Mouse (Mus musculus): Measurements from ENCODE around the gene Glrx5. TPM values are rescaled to one million over a fixed set of nuclear protein-coding genes. Genes with fewer than 3 reads are reported as not detected.
A peak's percentile ranks its signal among the peaks of the same experiment; 100 is the strongest.

The Glrx5 gene
- polyA plus RNA-seq, 1 experiment from 2014 or later: 424 TPM

GRCm38 (mm10) chr12:105048301-105048863, 15.9 kb downstream of the Glrx5 start:
- H3K27me3 ChIP-seq (ENCODE audit: control insufficient read depth, insufficient read depth, low read depth, low read length): no peaks in the 10 kb centered on the region
- H3K4me3 ChIP-seq (ENCODE audit: low read depth, low read length): no peak overlapping the region
- H3K4me2 ChIP-seq (ENCODE audit: low read depth, low read length): no peak overlapping the region
- 71% methylated on average over 17 of the region's 17 CpGs for WGBS (ENCODE audit: insufficient replicate concordance)
- no peaks in the 10 kb centered on the region; the same call in 1 of the 2 replicates for H3K4me1 ChIP-seq (ENCODE audit: control insufficient read depth, low read depth, low read length)
- H3K36me3 ChIP-seq (ENCODE audit: control insufficient read depth, insufficient read depth): peaks cover 30% of the 10 kb centered on the region
- no peaks in the 10 kb centered on the region for H3K9me3 ChIP-seq (replicated peaks; ENCODE audit: control insufficient read depth, low read length)
- no peak for ATAC-seq (ENCODE audit: low read depth)
- no peak overlapping the region; the same call in 1 of the 2 replicates for H3K27ac ChIP-seq (ENCODE audit: low read length)
- no peak overlapping the region for H3K9ac ChIP-seq (ENCODE audit: low read depth, low read length)

- H3K27me3 ChIP-seq (ENCODE audit: control insufficient read depth, insufficient read depth, low read depth, low read length): no peaks in the 10 kb centered on the region
- H3K9ac ChIP-seq (ENCODE audit: low read depth, low read length): no peak overlapping the region
- peaks cover 16% of the 10 kb centered on the region for H3K36me3 ChIP-seq (ENCODE audit: control insufficient read depth, insufficient read depth)
- ATAC-seq (ENCODE audit: low read depth): no peak
- WGBS (ENCODE audit: insufficient replicate concordance): 76% methylated on average over 12 of the region's 12 CpGs
- H3K4me3 ChIP-seq (ENCODE audit: low read depth, low read length): no peak overlapping the region
- H3K4me2 ChIP-seq (ENCODE audit: low read depth, low read length): no peak overlapping the region
- no peak overlapping the region for H3K27ac ChIP-seq (ENCODE audit: low read length)
- no peaks in the 10 kb centered on the region; the same call in 1 of the 2 replicates for H3K4me1 ChIP-seq (ENCODE audit: control insufficient read depth, low read depth, low read length)
- no peaks in the 10 kb centered on the region for H3K9me3 ChIP-seq (replicated peaks; ENCODE audit: control insufficient read depth, low read length)
Observed at GRCm38 (mm10) chr12:105049813-105050212, 17.3 kb downstream of the Glrx5 start.

GRCm38 (mm10) chr12:105050898-105051297, 18.4 kb downstream of the Glrx5 start:
- Histone ChIP-seq H3K4me1 (ENCODE audit: control insufficient read depth, low read depth, low read length) (no peaks in the 10 kb centered on the region; the same call in 1 of the 2 replicates), H3K4me2 (ENCODE audit: low read depth, low read length) (no peak overlapping the region), H3K4me3 (ENCODE audit: low read depth, low read length) (no peak overlapping the region), H3K27ac (ENCODE audit: low read length) (no peak overlapping the region; the same call in 1 of the 2 replicates), H3K36me3 (ENCODE audit: control insufficient read depth, insufficient read depth) (peaks cover 5% of the 10 kb centered on the region), H3K9me3 (replicated peaks; ENCODE audit: control insufficient read depth, low read length) (no peaks in the 10 kb centered on the region), H3K9ac (ENCODE audit: low read depth, low read length) (no peak overlapping the region), H3K27me3 (ENCODE audit: control insufficient read depth, insufficient read depth, low read depth, low read length) (no peaks in the 10 kb centered on the region)
- no peak for ATAC-seq (ENCODE audit: low read depth)
- 15% methylated on average over 4 of the region's 4 CpGs for WGBS (ENCODE audit: insufficient replicate concordance)

- 92% methylated on average over 15 of the region's 15 CpGs for WGBS (ENCODE audit: insufficient replicate concordance)
- Histone ChIP-seq H3K27ac (ENCODE audit: low read length) (no peak overlapping the region), H3K36me3 (ENCODE audit: control insufficient read depth, insufficient read depth) (no peaks in the 10 kb centered on the region), H3K4me2 (ENCODE audit: low read depth, low read length) (no peak overlapping the region), H3K4me3 (ENCODE audit: low read depth, low read length) (no peak overlapping the region), H3K9me3 (replicated peaks; ENCODE audit: control insufficient read depth, low read length) (no peaks in the 10 kb centered on the region), H3K9ac (ENCODE audit: low read depth, low read length) (no peak overlapping the region), H3K27me3 (ENCODE audit: control insufficient read depth, insufficient read depth, low read depth, low read length) (no peaks in the 10 kb centered on the region), H3K4me1 (ENCODE audit: control insufficient read depth, low read depth, low read length) (no peaks in the 10 kb centered on the region; the same call in 1 of the 2 replicates)
- no peak for ATAC-seq (ENCODE audit: low read depth)
Observed at GRCm38 (mm10) chr12:105054041-105054440, 21.6 kb downstream of the Glrx5 start.

- H3K4me3 ChIP-seq (ENCODE audit: low read depth, low read length): no peak overlapping the region
- no peaks in the 10 kb centered on the region; the same call in 1 of the 2 replicates for H3K4me1 ChIP-seq (ENCODE audit: control insufficient read depth, low read depth, low read length)
- no peaks in the 10 kb centered on the region for H3K9me3 ChIP-seq (replicated peaks; ENCODE audit: control insufficient read depth, low read length)
- no peaks in the 10 kb centered on the region for H3K36me3 ChIP-seq (ENCODE audit: control insufficient read depth, insufficient read depth)
- no peak overlapping the region for H3K9ac ChIP-seq (ENCODE audit: low read depth, low read length)
- H3K27me3 ChIP-seq (ENCODE audit: control insufficient read depth, insufficient read depth, low read depth, low read length): no peaks in the 10 kb centered on the region
- H3K27ac ChIP-seq (ENCODE audit: low read length): no peak overlapping the region
- no peak overlapping the region for H3K4me2 ChIP-seq (ENCODE audit: low read depth, low read length)
- ATAC-seq (ENCODE audit: low read depth): peak; percentile 64
- WGBS (ENCODE audit: insufficient replicate concordance): 68% methylated on average over 6 of the region's 6 CpGs
Observed at GRCm38 (mm10) chr12:105055308-105055707, 22.8 kb downstream of the Glrx5 start.

- Histone ChIP-seq H3K9ac (ENCODE audit: low read depth, low read length) (no peak overlapping the region), H3K4me1 (ENCODE audit: control insufficient read depth, low read depth, low read length) (no peaks in the 10 kb centered on the region; the same call in 1 of the 2 replicates), H3K27me3 (ENCODE audit: control insufficient read depth, insufficient read depth, low read depth, low read length) (no peaks in the 10 kb centered on the region), H3K27ac (ENCODE audit: low read length) (no peak overlapping the region), H3K9me3 (replicated peaks; ENCODE audit: control insufficient read depth, low read length) (no peaks in the 10 kb centered on the region), H3K4me2 (ENCODE audit: low read depth, low read length) (no peak overlapping the region), H3K4me3 (ENCODE audit: low read depth, low read length) (no peak overlapping the region), H3K36me3 (ENCODE audit: control insufficient read depth, insufficient read depth) (no peaks in the 10 kb centered on the region)
- WGBS (ENCODE audit: insufficient replicate concordance): 80% methylated on average over 2 of the region's 2 CpGs
- no peak for ATAC-seq (ENCODE audit: low read depth)
Observed at GRCm38 (mm10) chr12:105060006-105060405, 27.5 kb downstream of the Glrx5 start.

- peak; percentile 53; the same call in 1 of the 2 replicates for ATAC-seq (ENCODE audit: low read depth)
- Histone ChIP-seq H3K36me3 (ENCODE audit: control insufficient read depth, insufficient read depth) (no peaks in the 10 kb centered on the region), H3K27me3 (ENCODE audit: control insufficient read depth, insufficient read depth, low read depth, low read length) (no peaks in the 10 kb centered on the region), H3K9ac (ENCODE audit: low read depth, low read length) (no peak overlapping the region), H3K4me2 (ENCODE audit: low read depth, low read length) (no peak overlapping the region), H3K4me3 (ENCODE audit: low read depth, low read length) (no peak overlapping the region), H3K9me3 (replicated peaks; ENCODE audit: control insufficient read depth, low read length) (no peaks in the 10 kb centered on the region), H3K4me1 (ENCODE audit: control insufficient read depth, low read depth, low read length) (no peaks in the 10 kb centered on the region), H3K27ac (ENCODE audit: low read length) (no peak overlapping the region)
- 58% methylated on average over 28 of the region's 28 CpGs for WGBS (ENCODE audit: insufficient replicate concordance)
Observed at GRCm38 (mm10) chr12:105063201-105064134, 31.0 kb downstream of the Glrx5 start.

GRCm38 (mm10) chr12:105064168-105064567, 31.7 kb downstream of the Glrx5 start:
- H3K4me3 ChIP-seq (ENCODE audit: low read depth, low read length): no peak overlapping the region
- no peaks in the 10 kb centered on the region for H3K9me3 ChIP-seq (replicated peaks; ENCODE audit: control insufficient read depth, low read length)
- no peak overlapping the region for H3K9ac ChIP-seq (ENCODE audit: low read depth, low read length)
- 75% methylated on average over 4 of the region's 4 CpGs for WGBS (ENCODE audit: insufficient replicate concordance)
- no peaks in the 10 kb centered on the region for H3K27me3 ChIP-seq (ENCODE audit: control insufficient read depth, insufficient read depth, low read depth, low read length)
- no peak overlapping the region for H3K4me2 ChIP-seq (ENCODE audit: low read depth, low read length)
- ATAC-seq (ENCODE audit: low read depth): no peak
- H3K4me1 ChIP-seq (ENCODE audit: control insufficient read depth, low read depth, low read length): no peaks in the 10 kb centered on the region
- no peak overlapping the region for H3K27ac ChIP-seq (ENCODE audit: low read length)
- H3K36me3 ChIP-seq (ENCODE audit: control insufficient read depth, insufficient read depth): no peaks in the 10 kb centered on the region

- no peaks in the 10 kb centered on the region for H3K4me1 ChIP-seq (ENCODE audit: control insufficient read depth, low read depth, low read length)
- no peak overlapping the region for H3K27ac ChIP-seq (ENCODE audit: low read length)
- ATAC-seq (ENCODE audit: low read depth): no peak
- 34% methylated on average over 7 of the region's 7 CpGs for WGBS (ENCODE audit: insufficient replicate concordance)
- no peaks in the 10 kb centered on the region for H3K9me3 ChIP-seq (replicated peaks; ENCODE audit: control insufficient read depth, low read length)
- H3K4me3 ChIP-seq (ENCODE audit: low read depth, low read length): no peak overlapping the region
- H3K4me2 ChIP-seq (ENCODE audit: low read depth, low read length): no peak overlapping the region
- H3K36me3 ChIP-seq (ENCODE audit: control insufficient read depth, insufficient read depth): no peaks in the 10 kb centered on the region
- H3K27me3 ChIP-seq (ENCODE audit: control insufficient read depth, insufficient read depth, low read depth, low read length): no peaks in the 10 kb centered on the region
- H3K9ac ChIP-seq (ENCODE audit: low read depth, low read length): no peak overlapping the region
Observed at GRCm38 (mm10) chr12:105065119-105065518, 32.6 kb downstream of the Glrx5 start.
